Mouse (Mus musculus): ENCODE measurements at regions not wholly inside any gene's neighbourhood (a gene's known extent, or its start where the extent isn't known, plus 50 kb on each side); places are given as distances from the start of the nearest gene placed in this dataset.
"Not testable (repeated sequence)": the region's sequence is repeated elsewhere in the genome, so short reads cannot be mapped to it uniquely, and the experiment has no call there.

- no peak for DNase-seq
These were observed 51.4 kb upstream of the Dlx2 start for GRCm38 (mm10) chr2:71597956-71598355.

GRCm38 (mm10) chr2:71598368-71598767 lies 51.8 kb upstream of the Dlx2 start:
- no peak for DNase-seq

- peak; percentile 58 to 75 for DNase-seq
These were observed 52.2 kb upstream of the Dlx2 start for GRCm38 (mm10) chr2:71598778-71599177.

- DNase-seq = no peak
These were observed 53.7 kb upstream of the Dlx2 start for GRCm38 (mm10) chr2:71600213-71600612.

GRCm38 (mm10) chr2:71600999-71601398 lies 54.4 kb upstream of the Dlx2 start:
- DNase-seq = no peak

- not testable (repeated sequence) for DNase-seq
These were observed 57.2 kb upstream of the Dlx2 start for GRCm38 (mm10) chr2:71603796-71604195.

GRCm38 (mm10) chr2:71605606-71606005 lies 59.1 kb upstream of the Dlx2 start:
- DNase-seq = no peak

GRCm38 (mm10) chr2:71607087-71607502 lies 60.5 kb upstream of the Dlx2 start:
- no peak for DNase-seq

GRCm38 (mm10) chr2:71613216-71613615 lies 66.7 kb upstream of the Dlx2 start:
- no peak for DNase-seq

- no peak for DNase-seq
These were observed 70.0 kb upstream of the Dlx2 start for GRCm38 (mm10) chr2:71616526-71616925.

GRCm38 (mm10) chr2:71621458-71621857 lies 74.9 kb upstream of the Dlx2 start:
- DNase-seq = no peak

GRCm38 (mm10) chr2:71622532-71623099 lies 76.1 kb upstream of the Dlx2 start:
- DNase-seq = no peak

GRCm38 (mm10) chr2:71623134-71623533 lies 76.6 kb upstream of the Dlx2 start:
- no peak for DNase-seq

- no peak for DNase-seq
These were observed 78.8 kb upstream of the Dlx2 start for GRCm38 (mm10) chr2:71625298-71625902.

- no peak for DNase-seq
These were observed 79.8 kb upstream of the Dlx2 start for GRCm38 (mm10) chr2:71626404-71626803.

- no peak for DNase-seq
These were observed 80.7 kb upstream of the Dlx2 start for GRCm38 (mm10) chr2:71627097-71627755.

- DNase-seq = no peak
These were observed 82.3 kb upstream of the Dlx2 start for GRCm38 (mm10) chr2:71628821-71629220.

GRCm38 (mm10) chr2:71629301-71630142 lies 83.0 kb upstream of the Dlx2 start:
- no peak for DNase-seq

GRCm38 (mm10) chr2:71630143-71630463 lies 83.5 kb upstream of the Dlx2 start:
- DNase-seq = no peak

GRCm38 (mm10) chr2:71633471-71633870 lies 86.9 kb upstream of the Dlx2 start:
- no peak for DNase-seq

- DNase-seq = no peak
These were observed 87.9 kb upstream of the Dlx2 start for GRCm38 (mm10) chr2:71634471-71634870.

GRCm38 (mm10) chr2:71636134-71636533 lies 89.6 kb upstream of the Dlx2 start:
- DNase-seq = no peak

- DNase-seq = no peak
These were observed 90.0 kb upstream of the Dlx2 start for GRCm38 (mm10) chr2:71636590-71636989.

- DNase-seq = no peak
These were observed 93.7 kb upstream of the Dlx2 start for GRCm38 (mm10) chr2:71640251-71640650.

All from thymus, adult 18-20 months (tissue).